Mouse (Mus musculus) urinary bladder, postnatal 10 days (tissue): ENCODE results near the gene Prps1.
A peak's percentile ranks its signal among the peaks of the same experiment; 100 is the strongest.
"Not testable (repeated sequence)": the region's sequence is repeated elsewhere in the genome, so short reads cannot be mapped to it uniquely, and the experiment has no call there.

Experiments
- DNase-seq: peaks from one replicate; pipeline ENCODE4 v3.0.0; 2022; ENCODE audit warnings: low spot score

Prps1 gene

GRCm38 (mm10) chrX:140501401-140502301 is 45.2 kb downstream of the Prps1 start:
- no peak for DNase-seq

DNA sequence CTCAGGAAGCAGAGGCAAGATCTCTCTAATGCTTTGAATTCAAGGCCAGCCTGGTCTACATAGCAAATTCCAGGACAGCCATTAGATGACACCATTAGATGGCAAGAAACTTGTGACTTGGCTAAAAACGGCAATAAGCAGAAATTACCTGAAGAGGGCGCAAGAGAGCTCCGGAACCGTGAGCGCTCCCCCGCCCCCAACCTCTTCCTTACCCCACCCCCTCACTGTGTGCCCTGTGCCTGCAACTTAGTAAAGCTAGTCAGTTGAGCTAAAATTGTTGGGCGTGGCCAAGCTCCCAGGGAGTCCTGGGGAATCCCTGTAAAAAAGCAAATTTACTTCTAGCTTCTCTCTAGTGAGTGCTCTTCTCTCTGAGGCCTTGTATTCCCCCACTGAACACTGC is 47.5 kb downstream of the Prps1 start:
- DNase-seq = no peak

DNA sequence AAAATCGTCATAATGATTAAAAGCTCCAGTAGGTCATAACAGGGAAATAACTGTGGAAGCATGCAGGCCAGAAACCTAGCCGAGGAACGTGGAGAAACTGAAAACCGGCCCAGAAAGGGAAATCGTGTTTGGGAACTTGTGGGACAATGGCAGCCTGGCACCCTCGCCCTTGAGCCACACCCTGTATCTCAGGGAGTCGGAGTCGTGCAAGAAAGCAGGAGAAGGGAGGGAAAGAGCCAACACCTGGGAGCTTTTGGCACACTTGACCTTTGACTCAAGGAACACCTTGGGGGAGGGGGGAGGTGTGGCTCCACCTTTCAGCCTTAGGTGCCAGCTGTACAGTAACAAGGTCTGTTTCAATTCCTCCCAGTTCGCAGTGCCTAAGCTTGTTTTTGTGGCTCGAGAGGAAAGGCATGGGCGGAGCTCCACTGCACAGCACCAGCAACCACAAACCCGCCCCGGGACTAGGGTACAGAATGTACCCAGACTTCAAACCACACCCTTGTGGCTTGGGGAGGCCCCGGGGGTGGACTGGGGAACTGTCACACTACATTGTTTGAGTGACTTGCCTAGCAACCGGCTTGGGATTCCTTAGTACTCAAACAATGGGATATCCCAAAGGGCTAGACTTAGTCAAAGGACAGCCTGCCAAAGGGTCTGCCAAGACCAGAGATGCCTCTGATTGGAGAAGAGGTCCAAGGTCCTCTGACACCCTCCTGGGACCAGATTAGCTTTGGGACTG is 49.3 kb downstream of the Prps1 start:
- no peak for DNase-seq

DNA sequence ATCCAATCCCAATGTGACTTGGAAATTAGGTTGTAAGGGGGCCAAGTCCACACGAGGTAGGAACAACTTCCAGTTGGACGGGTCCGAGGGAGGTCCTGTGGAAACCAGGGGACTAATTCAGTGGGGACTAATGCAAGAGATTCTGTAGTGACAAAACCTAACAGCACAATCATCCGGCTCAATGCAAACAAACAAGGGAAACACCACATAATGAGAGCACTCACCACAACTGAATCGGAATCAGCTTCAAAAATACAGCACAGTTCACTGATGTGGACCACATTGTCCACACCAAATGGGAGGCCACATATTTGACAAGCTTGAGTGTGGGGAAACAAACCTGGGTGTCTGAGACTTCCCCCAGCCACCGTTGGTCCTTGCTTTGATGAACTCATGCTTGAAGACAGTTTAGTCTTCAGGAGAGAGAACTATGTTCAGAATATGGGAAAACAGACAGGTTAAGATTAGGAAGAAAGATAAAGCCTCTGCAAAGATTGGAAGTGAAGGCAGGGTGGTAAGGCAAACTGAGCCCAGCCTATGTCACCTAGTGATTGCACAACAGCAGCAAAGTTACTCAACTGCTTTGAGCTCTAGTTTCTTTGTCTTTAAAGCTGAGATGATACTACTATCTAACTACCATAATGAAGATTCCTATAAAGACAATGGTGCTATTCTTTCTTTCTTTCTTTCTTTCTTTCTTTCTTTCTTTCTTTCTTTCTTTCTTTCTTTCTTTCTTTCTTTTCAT is 50.2 kb downstream of the Prps1 start:
- no peak for DNase-seq

GRCm38 (mm10) chrX:140507377-140507776 is 51.0 kb downstream of the Prps1 start:
- DNase-seq = no peak

DNA sequence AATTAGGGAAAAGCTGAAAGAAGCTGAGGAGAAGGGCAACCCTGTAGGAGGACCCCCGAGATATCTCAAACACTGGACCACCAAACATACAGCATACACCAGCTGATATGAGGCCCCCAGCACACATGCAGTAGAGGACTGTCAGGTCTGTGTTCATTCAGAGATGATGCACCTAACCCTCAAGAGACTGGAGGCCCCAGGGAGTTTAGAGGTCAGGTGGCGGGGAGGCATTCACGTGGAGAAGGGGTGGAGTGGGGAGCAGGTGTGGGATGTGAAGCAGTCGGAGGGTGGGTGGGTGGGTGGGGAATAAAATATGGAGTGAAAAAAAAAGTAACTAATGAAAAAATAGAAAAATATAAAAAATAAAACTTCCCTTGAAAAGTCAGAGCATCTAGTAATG is 52.4 kb downstream of the Prps1 start:
- not testable (repeated sequence) for DNase-seq

- DNase-seq = no peak
Measured at GRCm38 (mm10) chrX:140509817-140510216, 53.4 kb downstream of the Prps1 start.

DNA sequence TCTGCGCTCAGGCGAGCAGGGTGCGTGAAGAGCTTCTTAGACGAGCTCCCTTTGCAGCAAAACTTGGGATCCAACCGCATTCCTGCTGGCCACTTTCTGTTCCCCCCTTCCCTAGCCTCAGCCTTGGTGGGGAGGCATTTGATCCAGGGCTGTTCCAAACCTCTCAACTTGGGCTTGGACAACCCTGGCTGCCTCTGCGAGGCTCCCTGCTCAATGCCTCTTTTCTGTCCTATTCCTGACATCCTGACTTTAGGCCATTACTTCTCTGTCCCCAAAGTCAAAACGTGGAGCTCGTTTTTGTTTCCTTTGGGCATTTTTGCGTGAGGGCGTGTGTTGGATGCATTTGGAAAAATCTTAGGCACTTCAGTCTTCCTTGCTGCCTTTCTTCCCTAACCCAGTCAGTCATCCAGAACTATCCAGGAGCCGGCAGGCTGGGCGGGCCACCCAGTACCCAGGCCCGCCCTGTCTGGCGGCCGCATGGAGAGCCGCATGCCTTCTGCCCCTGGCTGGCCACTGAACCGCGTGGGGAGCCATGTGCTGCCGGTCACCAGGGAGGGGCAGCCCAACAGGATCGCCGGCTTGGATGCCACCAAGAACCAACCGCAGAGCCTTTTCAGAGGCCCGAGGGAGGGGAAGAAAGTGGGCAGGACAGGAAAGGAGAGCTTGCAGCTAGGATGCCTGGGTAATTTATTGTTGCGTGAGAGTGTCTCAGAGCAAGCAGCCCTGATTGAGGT is 54.5 kb downstream of the Prps1 start:
- no peak for DNase-seq

GRCm38 (mm10) chrX:140511687-140512651 is 55.6 kb downstream of the Prps1 start:
- no peak for DNase-seq

- DNase-seq = no peak
Measured at GRCm38 (mm10) chrX:140513379-140513778, 57.0 kb downstream of the Prps1 start.

DNA sequence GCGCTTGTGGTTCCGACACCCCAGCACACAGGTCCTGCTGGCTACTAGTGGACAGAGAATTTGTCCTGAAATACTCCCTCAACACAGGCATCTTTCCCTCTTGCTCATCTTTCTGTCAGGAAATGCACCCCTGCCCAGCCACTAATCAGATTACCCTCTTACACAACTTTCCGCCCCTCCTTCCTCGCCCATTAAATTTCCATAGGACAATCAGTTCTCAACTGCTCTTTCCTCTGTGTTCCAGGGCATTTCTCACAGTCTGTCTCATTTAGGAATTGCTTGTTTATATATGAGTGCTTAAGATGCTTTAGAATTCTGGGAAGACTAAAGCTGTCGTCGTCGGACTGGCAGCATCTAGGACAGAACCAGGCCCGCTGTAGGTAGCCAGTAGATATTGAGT is 61.9 kb downstream of the Prps1 start:
- no peak for DNase-seq

GRCm38 (mm10) chrX:140520146-140521102 is 64.0 kb downstream of the Prps1 start:
- peak; percentile 32 for DNase-seq

- DNase-seq = no peak
Measured at GRCm38 (mm10) chrX:140522071-140522765, 65.8 kb downstream of the Prps1 start.

- DNase-seq = no peak
Measured at GRCm38 (mm10) chrX:140524231-140524630, 67.8 kb downstream of the Prps1 start.
